Mouse (Mus musculus): ENCODE results near the gene Oit3. TPM values are rescaled to one million over a fixed set of nuclear protein-coding genes. Genes with fewer than 3 reads are reported as not detected.
A peak's percentile ranks its signal among the peaks of the same experiment; 100 is the strongest.

The Oit3 gene
- under 1 TPM; 0.54 to 0.89 TPM for total RNA-seq (2021)
- long read RNA-seq, experiment 1, partial matches to known transcripts: 2 of 2 reads
- long read RNA-seq, experiment 1, other reads (novel, unspliced or antisense): 0 of 2 reads
- long read RNA-seq, experiment 2, partial matches to known transcripts: 0 of 1 reads
- long read RNA-seq, experiment 2, other reads (novel, unspliced or antisense): 1 of 1 reads

DNA sequence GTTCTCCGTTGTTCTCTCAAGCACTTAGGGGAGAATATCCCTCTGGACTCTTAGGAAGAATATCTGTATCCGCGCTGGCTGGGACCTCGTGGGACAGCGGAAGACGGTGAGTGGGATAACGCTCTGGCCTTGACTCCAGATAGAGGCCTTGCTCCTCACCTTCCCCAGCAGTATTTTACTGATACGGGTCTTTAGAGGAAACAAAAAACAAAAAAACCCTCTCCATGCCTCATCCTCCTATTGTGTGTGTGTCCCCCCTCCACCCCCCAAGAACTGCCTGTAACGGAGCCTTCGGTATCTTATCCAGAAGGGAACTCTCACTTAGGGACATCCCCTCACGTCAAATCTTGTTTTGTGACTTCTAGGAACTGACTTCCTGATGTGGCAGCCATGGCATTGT is at the start of gene Oit3:
Oit3 (minus strand) TSS at position 44 of the 400 bp plus-strand sequence.
- DNase-seq: no peak

DNA sequence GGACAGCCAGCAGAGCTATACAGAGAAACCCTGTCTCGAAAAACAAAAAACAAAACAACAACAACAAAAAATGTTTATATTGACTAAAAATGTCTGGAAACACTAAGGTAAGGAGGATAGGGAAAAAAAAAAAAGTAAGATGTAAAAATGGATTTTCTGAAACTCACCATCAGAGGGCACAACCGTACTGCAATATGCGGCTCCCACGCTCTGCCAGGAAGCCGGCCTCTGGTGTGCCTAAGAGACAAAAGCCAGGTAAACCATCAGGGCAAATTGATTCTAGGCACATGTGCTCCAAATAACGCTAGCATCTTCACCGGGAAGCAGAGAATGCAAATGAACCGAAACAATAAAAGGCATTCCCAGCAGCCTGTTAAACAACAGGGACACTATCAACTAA is 49.3 kb upstream of the Oit3 start:
- DNase-seq: no peak

DNA sequence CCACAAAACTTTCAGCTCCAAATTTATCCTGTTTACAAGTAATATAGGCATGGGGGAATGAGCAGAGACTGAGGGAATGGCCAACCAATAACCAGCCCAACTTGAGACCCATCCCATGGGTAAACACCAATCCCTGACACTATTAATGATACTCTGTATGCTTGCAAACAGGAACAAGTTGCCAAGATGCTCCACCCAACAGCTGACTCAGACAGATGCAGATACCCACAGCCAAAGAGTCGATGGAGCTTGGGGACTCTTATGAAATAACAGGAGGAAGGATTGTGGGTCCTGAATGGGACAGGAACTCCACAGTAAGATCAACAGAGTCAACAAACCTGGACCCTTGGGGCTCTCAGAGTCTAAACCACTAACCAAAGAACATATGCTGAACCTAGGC is 47.8 kb upstream of the Oit3 start:
- no peak for DNase-seq

DNA sequence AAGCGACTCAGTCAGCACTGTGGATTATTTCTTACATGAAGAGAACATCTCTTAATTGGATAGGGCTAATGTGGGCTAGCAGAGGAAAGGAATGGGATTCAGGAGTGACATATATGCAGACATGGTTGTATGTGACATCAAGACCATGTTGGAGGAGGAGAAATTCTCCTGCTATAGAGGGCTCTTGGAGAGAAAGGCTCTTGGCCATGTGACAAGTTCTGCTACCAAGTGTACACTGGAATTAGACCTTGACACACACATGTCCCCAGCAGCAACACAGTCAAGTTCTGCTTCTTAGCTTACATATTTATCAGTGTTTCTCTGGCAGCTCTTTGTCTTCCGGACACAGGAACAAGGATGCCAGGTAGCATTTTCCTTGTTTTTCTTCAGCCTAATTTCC is 45.8 kb upstream of the Oit3 start:
- no peak for DNase-seq

DNA sequence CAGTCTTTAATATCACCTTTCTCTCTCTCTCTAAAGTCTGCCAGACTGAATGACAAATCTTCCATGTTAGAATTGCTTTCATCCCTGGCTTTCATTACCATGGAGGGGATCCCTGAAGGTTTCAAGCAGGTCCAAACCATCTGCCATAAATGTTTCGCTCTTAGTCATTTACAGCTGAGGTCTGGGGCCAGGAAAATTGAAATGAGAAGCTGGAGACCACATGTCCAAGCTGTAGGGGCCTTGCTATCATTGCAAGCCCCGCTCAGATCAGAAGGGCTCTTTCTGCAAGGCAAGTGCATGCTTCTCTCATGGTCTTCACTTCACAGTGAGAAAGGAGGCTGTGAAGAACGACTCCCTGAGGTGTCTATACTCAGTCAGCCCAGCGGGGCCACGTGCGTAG is 42.7 kb upstream of the Oit3 start:
- DNase-seq: no peak

DNA sequence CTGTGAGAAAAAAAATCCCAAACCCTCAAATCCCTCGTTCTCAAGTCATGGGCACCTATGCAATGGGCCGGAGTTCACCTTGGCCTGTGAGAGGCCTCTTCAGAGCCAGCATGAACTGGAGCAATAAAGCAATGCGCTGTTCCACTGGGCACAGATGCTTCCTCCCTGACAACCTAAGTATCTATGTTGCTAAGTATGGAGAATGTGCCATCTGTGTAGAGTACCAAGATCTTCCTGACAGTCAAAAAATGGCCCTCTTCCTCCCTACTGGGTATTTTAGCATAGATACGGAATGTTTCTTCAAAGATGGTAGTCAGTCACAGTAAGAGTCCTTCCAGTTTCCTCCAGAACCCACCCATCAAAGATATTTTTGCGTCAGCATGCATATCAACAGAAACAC is 39.8 kb upstream of the Oit3 start:
- DNase-seq: no peak

DNA sequence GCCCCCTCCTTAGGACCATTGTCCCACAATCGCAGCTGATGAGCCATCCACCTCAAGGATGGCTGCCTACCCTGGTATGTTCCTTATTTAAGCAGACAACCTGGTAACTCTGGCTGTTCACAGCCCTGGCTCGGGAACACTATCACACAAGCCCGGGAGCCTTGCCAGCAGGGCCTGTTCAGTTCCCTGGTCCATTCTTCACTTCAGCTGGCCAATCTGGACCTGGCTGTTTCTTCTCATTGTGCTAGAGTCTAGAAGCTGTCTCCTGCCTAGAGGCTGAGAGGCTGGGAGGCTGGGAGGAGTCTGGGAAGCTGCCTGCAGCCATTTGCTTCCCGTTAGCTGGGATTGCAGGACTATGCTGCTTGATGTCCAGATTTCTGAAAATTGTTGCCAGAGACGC is 28.9 kb upstream of the Oit3 start:
- DNase-seq: peak; percentile 63

DNA sequence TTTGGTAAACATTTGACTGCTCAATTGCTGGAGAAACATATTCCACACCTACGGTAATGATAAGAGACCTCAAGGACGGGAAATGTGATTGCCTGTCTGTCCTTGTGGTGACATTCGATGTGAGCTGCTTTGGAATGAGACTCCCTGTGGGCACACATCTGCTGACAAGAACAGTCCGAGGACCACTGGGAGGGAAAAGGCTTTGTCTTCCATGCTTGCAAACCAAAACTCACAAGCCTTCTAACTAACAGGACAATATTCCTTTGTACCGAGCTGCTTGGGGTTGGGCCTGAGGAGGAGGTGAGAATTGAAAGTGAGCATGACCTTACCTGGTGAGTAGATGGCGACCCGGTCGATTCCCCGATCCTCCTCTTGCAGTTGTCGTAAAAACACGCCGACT is 25.7 kb upstream of the Oit3 start:
- no peak for DNase-seq

DNA sequence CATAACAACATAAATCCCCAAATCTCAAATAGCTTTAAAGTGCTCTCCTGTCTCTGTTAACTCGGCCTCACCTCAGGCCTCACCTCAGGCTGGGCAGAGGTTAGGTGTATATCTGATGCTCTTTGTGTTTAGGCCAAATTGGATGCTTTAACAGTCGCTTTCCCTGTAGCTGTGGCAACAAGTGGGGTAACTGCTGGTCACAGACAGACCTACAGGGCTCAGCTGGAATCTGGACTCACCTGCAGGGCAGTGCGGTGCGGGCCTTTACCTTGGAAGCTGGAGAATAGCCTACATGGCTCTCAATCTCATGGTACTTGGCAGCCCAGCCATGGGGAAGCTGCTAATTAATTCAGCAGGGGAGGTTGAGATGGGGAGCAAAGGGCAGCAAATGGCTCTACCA is 25.0 kb upstream of the Oit3 start:
- no peak for DNase-seq

DNA sequence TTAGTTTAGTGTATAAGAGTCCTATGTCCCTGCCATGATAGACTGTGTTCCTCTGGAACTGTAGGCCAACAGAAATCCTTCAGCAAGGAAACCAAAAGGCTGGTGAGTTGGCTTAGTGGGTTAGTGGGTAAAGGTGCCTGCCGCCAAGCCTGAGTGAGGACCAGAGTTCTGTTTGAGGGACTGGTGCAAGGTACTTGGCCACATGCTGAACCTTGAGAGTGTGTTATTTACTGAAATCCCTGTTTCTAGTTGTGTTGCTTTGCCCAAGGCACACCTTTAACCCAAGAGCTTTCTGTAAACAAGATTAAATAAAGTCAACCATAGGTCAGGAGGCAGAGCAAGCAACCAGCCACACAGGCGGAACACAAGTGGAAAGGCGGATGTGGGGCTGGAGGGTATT is 24.0 kb upstream of the Oit3 start:
- no peak for DNase-seq

DNA sequence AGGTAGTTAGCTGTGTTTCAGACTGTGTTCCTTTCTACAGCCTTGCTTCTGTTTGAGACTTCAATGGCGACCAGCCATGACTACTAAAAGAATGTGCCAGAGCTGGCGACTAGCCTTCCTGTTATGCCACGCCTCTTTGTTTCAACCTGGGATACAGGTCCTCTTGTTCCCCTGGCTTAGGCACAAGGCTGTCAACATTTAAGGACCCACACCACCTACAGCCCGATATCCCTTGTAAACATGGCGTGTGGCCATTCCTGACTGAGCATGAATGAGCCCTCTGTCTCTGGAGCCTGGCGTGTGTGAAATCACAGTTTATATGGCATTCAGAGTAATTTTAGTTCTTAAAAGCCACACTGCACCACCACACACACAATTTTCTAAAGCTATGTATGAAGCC is 20.7 kb upstream of the Oit3 start:
- no peak for DNase-seq

DNA sequence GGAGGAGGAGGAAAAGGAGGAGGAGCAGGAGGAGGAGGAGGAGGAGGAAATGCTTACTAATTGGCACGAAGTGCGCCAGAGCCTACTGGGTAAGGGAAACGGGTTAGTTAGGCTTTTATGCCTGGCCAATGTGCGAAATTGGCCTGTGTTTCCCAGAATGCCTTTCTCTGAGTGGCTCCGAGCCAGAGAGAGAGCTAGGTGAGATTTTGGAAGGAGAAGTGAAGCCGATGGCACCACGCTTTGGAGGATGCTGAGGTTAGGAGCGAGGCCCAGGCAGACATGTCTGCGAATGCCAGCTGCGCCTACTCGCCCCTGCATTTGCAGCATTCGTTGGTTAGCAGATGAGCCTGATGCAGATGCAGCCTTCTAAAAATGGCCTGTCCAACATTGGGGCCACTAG is 18.2 kb upstream of the Oit3 start:
- DNase-seq: no peak

DNA sequence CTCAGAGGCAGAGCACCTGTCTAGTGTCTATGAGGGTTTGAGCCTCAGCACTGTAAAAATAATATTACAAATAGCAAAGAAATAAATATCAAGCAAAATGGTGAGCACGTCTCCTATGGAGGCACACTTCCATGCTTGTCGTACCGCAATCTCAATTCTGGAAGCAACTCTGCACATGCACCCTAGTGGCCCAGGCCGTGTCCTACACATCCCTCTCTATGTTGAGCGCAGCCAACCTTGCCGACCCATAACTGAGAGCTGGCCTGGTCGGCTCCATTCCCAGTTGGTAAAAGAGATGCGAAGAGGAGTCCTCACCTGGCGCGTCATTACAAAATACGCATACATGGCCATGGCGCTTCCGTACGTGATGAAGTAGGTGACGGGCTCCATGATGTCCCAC is 13.1 kb upstream of the Oit3 start:
- no peak for DNase-seq

DNA sequence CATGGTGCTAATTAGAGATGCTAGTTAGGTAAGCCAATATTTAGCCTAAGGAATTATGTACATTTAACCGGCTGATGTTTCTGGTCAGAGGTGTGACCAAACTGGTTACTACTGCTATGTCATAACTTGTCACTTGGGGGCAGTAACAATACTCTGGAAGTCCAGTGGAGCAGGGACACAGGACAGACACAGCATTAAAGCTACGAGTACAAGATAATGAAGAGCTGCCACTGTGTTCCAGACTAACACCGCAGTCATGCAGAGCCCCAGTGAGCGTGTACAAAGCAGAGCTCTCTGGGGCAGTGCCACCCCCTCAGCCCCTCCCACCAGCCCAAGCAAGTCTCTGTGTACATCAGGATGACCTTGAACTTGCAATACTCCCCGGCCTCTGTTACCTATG is 10.3 kb upstream of the Oit3 start:
- no peak for DNase-seq

DNA sequence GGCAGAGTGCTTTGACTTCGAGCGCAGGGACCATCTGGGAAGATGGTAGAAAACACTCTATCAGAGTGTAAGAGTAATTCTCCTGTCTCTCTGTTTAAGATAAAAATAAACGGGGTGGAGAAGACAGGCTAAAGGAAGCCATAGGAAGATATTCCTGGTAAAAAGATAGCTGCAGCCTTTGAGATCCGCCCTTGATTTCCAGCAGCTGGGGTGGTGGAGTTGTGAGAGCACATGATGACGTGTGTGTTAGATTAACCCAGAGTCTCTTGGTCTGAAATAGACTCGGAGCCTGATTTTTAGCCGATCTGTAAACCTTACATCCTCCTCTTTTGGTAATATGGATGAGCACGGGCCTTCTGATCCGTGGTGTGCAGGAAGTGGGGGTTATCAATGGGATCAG is 6.0 kb upstream of the Oit3 start:
- no peak for DNase-seq

DNA sequence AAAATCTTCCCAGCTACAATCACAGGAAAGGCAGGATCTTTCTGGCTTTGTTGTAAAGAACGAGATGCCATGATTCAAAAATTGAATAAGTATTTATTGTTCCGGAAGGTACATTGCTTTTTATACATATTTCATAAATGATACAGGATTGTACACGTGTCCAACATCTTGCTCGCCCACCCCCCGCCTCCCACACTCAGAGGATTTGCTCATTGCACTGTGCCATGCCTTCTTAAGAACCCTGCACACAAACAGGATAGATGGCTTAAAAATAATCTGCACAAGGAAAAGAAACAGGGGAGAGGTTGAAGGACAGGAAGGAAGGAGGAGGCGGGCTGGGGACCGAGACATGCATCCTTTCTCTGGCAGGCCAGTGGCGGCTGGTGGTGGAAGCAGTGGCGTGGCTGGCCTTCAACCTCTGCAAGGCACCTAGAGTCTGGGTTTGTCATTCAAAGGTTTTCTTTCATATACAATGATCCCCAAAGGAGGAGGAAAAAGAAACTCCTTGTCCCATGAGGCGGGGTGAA is 5.4 kb upstream of the Oit3 start:
- DNase-seq: no peak

DNA sequence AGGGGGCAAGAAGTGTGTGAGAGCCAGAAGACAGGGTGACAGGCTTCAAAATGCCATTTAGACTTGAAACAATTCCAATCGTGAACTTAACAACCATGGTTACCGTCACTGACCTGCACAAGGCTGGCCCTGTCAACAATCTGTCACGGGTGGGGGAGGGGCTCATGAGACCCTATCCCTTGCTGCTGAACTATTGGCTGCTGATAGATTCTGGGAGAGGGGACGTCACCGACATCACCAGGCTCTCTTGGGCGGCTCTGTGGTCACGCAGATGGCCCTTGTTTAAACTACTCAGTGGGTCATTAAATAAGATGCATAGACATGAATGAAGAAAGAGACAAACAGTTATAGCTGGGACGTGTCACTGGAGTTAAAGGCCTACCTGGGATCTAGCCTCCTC is 3.1 kb upstream of the Oit3 start:
- no peak for DNase-seq

DNA sequence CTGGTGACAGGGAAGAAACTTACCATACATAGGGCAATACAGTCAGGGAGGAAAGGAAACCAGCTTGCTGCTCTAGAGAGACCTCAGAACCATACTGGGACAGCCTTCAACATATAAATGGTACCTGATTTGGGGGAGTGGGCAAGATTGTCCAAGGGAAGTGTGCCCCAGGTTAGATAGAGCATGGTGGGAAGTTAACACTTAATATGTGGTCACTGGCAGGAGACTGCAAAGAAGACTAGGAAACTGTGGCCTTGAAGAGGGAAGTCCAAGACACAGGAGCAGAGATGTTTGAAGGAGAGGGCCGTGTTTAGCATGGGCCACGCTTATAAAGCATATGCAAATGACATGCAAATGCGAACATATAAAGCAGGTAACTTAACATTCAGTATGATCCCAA is 2.5 kb upstream of the Oit3 start:
- no peak for DNase-seq

DNA sequence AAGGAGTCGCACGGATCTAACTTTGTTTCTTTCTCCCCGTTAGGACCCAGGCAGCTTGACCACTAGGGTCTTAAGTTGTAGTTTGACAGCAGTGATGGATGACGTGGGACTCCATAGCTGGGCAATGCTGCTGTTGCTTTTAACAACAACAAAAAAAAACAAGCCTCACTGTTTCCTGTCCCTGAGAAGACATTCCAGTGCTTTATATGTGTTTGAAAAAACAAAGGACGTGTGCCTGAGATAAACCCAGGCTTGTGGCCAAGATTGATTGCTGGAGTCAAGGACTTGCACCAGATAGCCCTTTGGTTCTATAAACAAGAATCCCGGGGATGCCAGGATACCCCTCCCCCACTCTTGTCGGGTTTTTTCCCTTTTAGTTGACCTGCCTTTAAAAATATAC is 1.6 kb upstream of the Oit3 start:
- no peak for DNase-seq

DNA sequence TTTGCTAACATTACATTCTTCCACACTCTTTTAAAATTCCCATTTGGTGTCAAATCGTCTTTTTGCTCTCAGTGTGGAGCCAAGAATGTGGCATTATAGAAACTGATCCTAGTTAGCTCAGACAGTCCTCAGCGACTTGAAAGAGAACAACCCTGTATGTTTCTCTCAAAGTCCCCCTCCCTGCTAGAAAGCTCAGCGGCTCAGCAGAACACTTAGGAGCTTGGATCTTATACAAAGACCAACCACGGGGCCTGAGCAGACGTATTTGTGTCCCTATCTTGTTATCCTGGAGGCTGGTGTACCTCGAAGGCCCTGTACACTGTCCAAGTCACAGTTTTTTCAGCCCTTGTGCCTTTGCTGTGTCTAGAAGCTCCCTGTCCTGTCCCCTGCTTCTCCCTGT is 1.4 kb downstream of the Oit3 start:
- DNase-seq: no peak

DNA sequence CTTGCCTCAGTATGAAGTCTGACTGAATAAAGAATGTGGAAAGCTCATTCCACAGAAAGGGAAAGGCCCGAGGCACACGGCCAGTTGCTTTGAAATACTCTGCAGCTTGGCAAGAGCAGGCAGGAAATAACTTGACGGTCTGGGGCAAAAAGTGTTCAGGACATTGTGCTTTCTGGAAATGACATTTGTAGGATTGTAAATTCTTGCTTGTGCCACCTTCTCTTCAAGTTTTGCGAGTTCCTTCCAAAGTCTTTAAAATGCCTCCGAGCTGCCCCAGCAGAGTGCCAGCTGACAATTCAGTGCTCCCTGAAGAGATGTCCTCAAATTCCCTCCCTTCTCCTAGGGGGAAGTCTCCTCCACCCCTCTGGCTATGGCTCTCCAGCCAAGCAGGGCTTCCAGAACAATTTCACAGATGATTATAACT is 2.1 kb downstream of the Oit3 start:
- peak; percentile 72 for DNase-seq

DNA sequence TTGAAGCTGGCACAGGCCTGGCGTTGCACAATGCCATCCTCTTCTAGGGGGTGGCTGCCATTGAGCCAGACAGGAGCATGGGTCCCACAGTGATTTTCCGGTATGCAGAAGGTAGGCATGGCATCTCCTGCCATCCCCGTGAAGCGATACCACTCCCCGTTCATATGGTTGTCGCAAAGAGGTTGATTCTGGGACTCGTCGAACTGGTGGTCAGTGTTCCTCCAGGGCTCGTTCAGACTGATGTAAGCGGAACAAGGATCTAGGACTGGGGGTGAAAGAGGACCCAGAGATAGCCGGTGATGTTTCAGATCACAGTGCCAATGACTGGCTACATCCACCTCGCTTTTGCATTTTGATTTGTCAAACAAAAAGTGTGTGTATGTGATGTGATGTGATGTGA is 2.9 kb downstream of the Oit3 start:
- no peak for DNase-seq

DNA sequence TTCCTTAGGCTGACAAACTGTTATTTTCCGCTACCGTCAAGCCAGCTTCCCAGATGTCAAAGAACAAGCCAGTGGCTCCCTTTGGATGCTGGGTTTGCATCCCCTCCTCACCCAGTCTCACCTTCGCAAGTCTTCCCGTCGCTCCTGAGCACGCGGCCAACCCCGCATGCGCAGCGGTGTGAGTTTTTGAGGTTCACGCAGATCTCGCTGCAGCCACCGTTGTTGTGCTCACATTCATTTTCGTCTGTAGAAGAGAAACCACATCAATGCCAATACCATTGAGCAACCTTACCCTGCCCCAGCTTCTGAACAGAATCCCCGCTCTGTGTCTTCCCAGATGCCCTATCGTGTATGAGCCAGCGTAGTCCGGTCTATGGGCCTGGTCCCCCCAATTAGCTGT is 5.8 kb downstream of the Oit3 start:
- no peak for DNase-seq

DNA sequence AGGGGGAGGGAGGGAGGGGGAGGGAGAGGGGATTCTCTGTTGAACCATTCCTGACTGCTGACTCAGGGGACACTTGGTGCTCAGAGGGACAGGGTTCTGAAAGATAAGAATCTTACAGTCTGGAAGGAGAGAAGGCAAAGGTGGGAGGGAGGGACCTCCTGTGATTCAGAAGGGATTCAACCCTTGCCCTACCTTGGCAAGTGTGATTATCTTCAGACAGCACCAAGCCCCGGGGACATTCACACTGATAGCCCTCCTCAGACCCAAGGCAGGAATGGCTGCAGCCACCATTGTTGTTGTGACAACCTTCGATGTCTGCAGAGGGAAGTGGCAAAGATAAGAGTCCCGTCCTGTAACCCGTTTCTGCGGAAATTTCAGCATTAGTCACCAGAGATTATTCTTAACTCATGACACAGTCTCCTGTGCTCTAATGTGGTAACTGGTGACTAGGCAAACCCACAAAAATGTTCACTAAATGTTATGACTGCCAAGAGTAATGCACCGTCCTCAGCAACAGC is 10.8 kb downstream of the Oit3 start:
- DNase-seq: no peak

Measured in gastrocnemius, postnatal 10 days (tissue).